Mouse (Mus musculus) frontal cortex, adult 2 months (tissue): ENCODE measurements around the gene Dynlt1a. TPM values are rescaled to one million over a fixed set of nuclear protein-coding genes. Genes with fewer than 3 reads are reported as not detected.
"Not testable (repeated sequence)": the region's sequence is repeated elsewhere in the genome, so short reads cannot be mapped to it uniquely, and the experiment has no call there.

Experiments
- DNase-seq, 2 experiments: peaks; one replicate each; pipeline ENCODE4 v3.0.0; 2022; ENCODE audit warnings: low spot score in 1 of 2; ENCODE audit errors: extremely low spot score in 1 of 2
- polyA plus RNA-seq: library from polyadenylated mRNA; depleted of rRNA; stranded (reverse); fragments of >200 nt; gene quantifications from 2 replicates; pipeline ENCODE4 v1.2.3, GENCODE M21; 2012; rRNA removed

Gene Dynlt1a
- polyA plus RNA-seq, 1 experiment, result 11.2 TPM

GRCm38 (mm10) chr17:6293882-6294281, 23.4 kb downstream of the Dynlt1a start:
- DNase-seq, result not testable (repeated sequence)

GRCm38 (mm10) chr17:6289045-6289444, 28.3 kb downstream of the Dynlt1a start:
- not testable (repeated sequence) for DNase-seq

GRCm38 (mm10) chr17:6286169-6286568, 31.1 kb downstream of the Dynlt1a start:
- DNase-seq, result not testable (repeated sequence)

- not testable (repeated sequence) for DNase-seq
Measured at GRCm38 (mm10) chr17:6283137-6283536, 34.2 kb downstream of the Dynlt1a start.

GRCm38 (mm10) chr17:6280513-6280912, 36.8 kb downstream of the Dynlt1a start:
- not testable (repeated sequence) for DNase-seq

GRCm38 (mm10) chr17:6279772-6280171, 37.5 kb downstream of the Dynlt1a start:
- DNase-seq, result not testable (repeated sequence)

GRCm38 (mm10) chr17:6279205-6279604, 38.1 kb downstream of the Dynlt1a start:
- DNase-seq, result not testable (repeated sequence)

GRCm38 (mm10) chr17:6274693-6275092, 42.6 kb downstream of the Dynlt1a start:
- DNase-seq, result not testable (repeated sequence)

- not testable (repeated sequence) for DNase-seq
Measured at GRCm38 (mm10) chr17:6271970-6272369, 45.3 kb downstream of the Dynlt1a start.

GRCm38 (mm10) chr17:6270840-6271239, 46.5 kb downstream of the Dynlt1a start:
- not testable (repeated sequence) for DNase-seq

GRCm38 (mm10) chr17:6269876-6270831, 47.1 kb downstream of the Dynlt1a start:
- not testable (repeated sequence) for DNase-seq

- peak; percentile 76 to 78 for DNase-seq
Measured at GRCm38 (mm10) chr17:6257070-6257456, 60.2 kb downstream of the Dynlt1a start.

GRCm38 (mm10) chr17:6256400-6257069, 60.8 kb downstream of the Dynlt1a start, which contains the start of gene Tmem181a:
Gene Tmem181a, plus strand, starts transcription at chr17:6256860.
- DNase-seq, result not testable (repeated sequence)

Other genes starting within 250 kb of the Dynlt1a start
- gene Serac1, start 237.8 kb downstream of the Dynlt1a start, polyA plus RNA-seq, result 22.5 and 22.7 TPM in 2 replicates
- gene Gtf2h5, start 237.7 kb downstream of the Dynlt1a start, polyA plus RNA-seq, result 78.0 and 84.1 TPM in 2 replicates
- gene Tulp4, start 211.1 kb downstream of the Dynlt1a start, polyA plus RNA-seq, result 80.7 and 83.5 TPM in 2 replicates
- gene Tmem181a, start 60.6 kb downstream of the Dynlt1a start, polyA plus RNA-seq, result 64.6 and 65.0 TPM in 2 replicates
- gene Dynlt1b, start 112.6 kb upstream of the Dynlt1a start, polyA plus RNA-seq, result 116 and 147 TPM in 2 replicates